Mouse (Mus musculus): ENCODE measurements around the gene Wnt11. TPM values are rescaled to one million over a fixed set of nuclear protein-coding genes. Genes with fewer than 3 reads are reported as not detected.

Gene Wnt11
- polyA plus RNA-seq, 1 experiment: 13.8 TPM

GRCm38 (mm10) chr7:98867053-98867793, 32.3 kb downstream of the Wnt11 start:
- DNase-seq (ENCODE audit: low spot score): no peak

GRCm38 (mm10) chr7:98867794-98868150, 32.9 kb downstream of the Wnt11 start:
- no peak for DNase-seq (ENCODE audit: low spot score)

- no peak for DNase-seq (ENCODE audit: low spot score)
These were observed 34.2 kb downstream of the Wnt11 start for GRCm38 (mm10) chr7:98869070-98869469.

GRCm38 (mm10) chr7:98870791-98871190, 35.9 kb downstream of the Wnt11 start:
- no peak for DNase-seq (ENCODE audit: low spot score)

GRCm38 (mm10) chr7:98871882-98872281, 37.0 kb downstream of the Wnt11 start:
- no peak for DNase-seq (ENCODE audit: low spot score)

GRCm38 (mm10) chr7:98873316-98873715, 38.4 kb downstream of the Wnt11 start:
- no peak for DNase-seq (ENCODE audit: low spot score)

- no peak for DNase-seq (ENCODE audit: low spot score)
These were observed 39.6 kb downstream of the Wnt11 start for GRCm38 (mm10) chr7:98874411-98874951.

- no peak for DNase-seq (ENCODE audit: low spot score)
These were observed 40.6 kb downstream of the Wnt11 start for GRCm38 (mm10) chr7:98875390-98875990.

- no peak for DNase-seq (ENCODE audit: low spot score)
These were observed 41.2 kb downstream of the Wnt11 start for GRCm38 (mm10) chr7:98876119-98876518.

- no peak for DNase-seq (ENCODE audit: low spot score)
These were observed 44.3 kb downstream of the Wnt11 start for GRCm38 (mm10) chr7:98879176-98879575.

GRCm38 (mm10) chr7:98881887-98882286, 47.0 kb downstream of the Wnt11 start:
- DNase-seq (ENCODE audit: low spot score): no peak

- no peak for DNase-seq (ENCODE audit: low spot score)
These were observed 52.9 kb downstream of the Wnt11 start for GRCm38 (mm10) chr7:98887811-98888261.

- no peak for DNase-seq (ENCODE audit: low spot score)
These were observed 53.9 kb downstream of the Wnt11 start for GRCm38 (mm10) chr7:98888810-98889209.

GRCm38 (mm10) chr7:98889211-98889610, 54.3 kb downstream of the Wnt11 start:
- DNase-seq (ENCODE audit: low spot score): no peak

GRCm38 (mm10) chr7:98893144-98893543, 58.2 kb downstream of the Wnt11 start:
- no peak for DNase-seq (ENCODE audit: low spot score)

GRCm38 (mm10) chr7:98894305-98894704, 59.4 kb downstream of the Wnt11 start:
- no peak for DNase-seq (ENCODE audit: low spot score)

- DNase-seq (ENCODE audit: low spot score): no peak
These were observed 59.9 kb downstream of the Wnt11 start for GRCm38 (mm10) chr7:98894768-98895167.

- DNase-seq (ENCODE audit: low spot score): no peak
These were observed 60.7 kb downstream of the Wnt11 start for GRCm38 (mm10) chr7:98895501-98896095.

GRCm38 (mm10) chr7:98897323-98897722, 62.4 kb downstream of the Wnt11 start:
- no peak for DNase-seq (ENCODE audit: low spot score)

- DNase-seq (ENCODE audit: low spot score): no peak
These were observed 64.9 kb downstream of the Wnt11 start for GRCm38 (mm10) chr7:98899815-98900214.

GRCm38 (mm10) chr7:98901120-98901519, 66.2 kb downstream of the Wnt11 start:
- no peak for DNase-seq (ENCODE audit: low spot score)

GRCm38 (mm10) chr7:98903884-98904283, 69.0 kb downstream of the Wnt11 start:
- DNase-seq (ENCODE audit: low spot score): no peak

All from urinary bladder, adult 2 months (tissue).